Mouse (Mus musculus): ENCODE results near the gene Rab22a. TPM values are rescaled to one million over a fixed set of nuclear protein-coding genes. Genes with fewer than 3 reads are reported as not detected.

The Rab22a gene
- total and polyA plus RNA-seq, 3 experiments, result 5.9 to 16.9 (median 9.3) TPM

DNA sequence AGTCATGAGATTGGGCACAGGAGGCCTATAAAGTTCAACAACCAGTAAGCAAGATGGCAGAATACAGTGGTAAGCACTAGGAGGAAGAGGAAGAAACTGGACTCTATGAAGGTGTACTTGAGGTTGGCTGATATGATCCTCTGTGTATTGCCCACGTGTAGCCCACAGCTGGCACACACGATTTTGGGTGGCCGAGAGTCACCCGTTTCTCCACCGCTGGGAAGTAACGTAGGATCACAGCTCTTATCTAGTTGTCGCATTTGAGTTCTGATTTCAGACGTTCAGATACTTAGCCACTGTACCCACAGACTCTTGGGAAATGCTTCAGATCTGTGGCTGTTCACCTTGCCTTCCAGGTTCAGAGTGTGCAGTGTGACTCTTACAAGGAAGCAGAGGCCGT, 78.7 kb downstream of the Rab22a start:
- peaks cover 2% of the 10 kb centered on the region for H3K27me3 ChIP-seq (replicated peaks)
- H3K9me3 ChIP-seq (replicated peaks; ENCODE audit: low read length), result no peaks in the 10 kb centered on the region
- H3K4me1 ChIP-seq (ENCODE audit: control insufficient read depth in 1 of 2, insufficient read depth in 2 of 2), result peaks cover 15 to 25% of the 10 kb centered on the region in 2 experiments
- no peak for TF ChIP-seq E2F4 (IDR thresholded peaks at IDR 0.05; ENCODE audit: insufficient replicate concordance, low read depth, low read length)
- no peak for TF ChIP-seq ZC3H11A (IDR thresholded peaks at IDR 0.05; ENCODE audit: low read depth, low read length)
- TF ChIP-seq USF1 (IDR thresholded peaks at IDR 0.05; ENCODE audit: low read depth, low read length), result no peak
- no peak for TF ChIP-seq SIN3A (IDR thresholded peaks at IDR 0.05; ENCODE audit: low read length)
- TF ChIP-seq HCFC1 (IDR thresholded peaks at IDR 0.05; ENCODE audit: low read depth, low read length), result no peak
- H3K9ac ChIP-seq (ENCODE audit: insufficient read depth, low read depth), result peak overlapping the region; percentile 85
- peaks cover 46% of the 10 kb centered on the region for H3K79me2 ChIP-seq (replicated peaks; ENCODE audit: control insufficient read depth, extremely low read depth, insufficient read depth, poor library complexity, severe bottlenecking)
- in situ Hi-C loops (cut with MboI; ENCODE audit: low pct_ligation_motif_present, low pct_unique_long_range_greater_than_20kb, low sequenced_read_pairs) (no loop called here), dilution Hi-C loops (cut with MboI; ENCODE audit: extremely low pct_ligation_motif_present, extremely low pct_unique_long_range_greater_than_20kb, low sequenced_read_pairs) (no loop called here)
- DNase-seq (ENCODE audit: extremely low read depth), result peak; percentile 28
- H3K27ac ChIP-seq (ENCODE audit: insufficient read depth, low read depth), result no peak overlapping the region
- H3K4me3 ChIP-seq (replicated peaks in 1 of 3; ENCODE audit: low read depth in 2 of 3, low read length in 2 of 3, poor library complexity in 1 of 3), result peak overlapping the region; percentile 83 to 96 (median 87)
- H3K36me3 ChIP-seq (replicated peaks in 1 of 2; ENCODE audit: control insufficient read depth in 1 of 2, insufficient read depth in 1 of 2, low read length in 1 of 2), result peaks cover 4 to 39% of the 10 kb centered on the region in 2 experiments
- H3K4me2 ChIP-seq (ENCODE audit: insufficient read depth, low read depth, poor library complexity, severe bottlenecking), result peak overlapping the region; percentile 70

DNA sequence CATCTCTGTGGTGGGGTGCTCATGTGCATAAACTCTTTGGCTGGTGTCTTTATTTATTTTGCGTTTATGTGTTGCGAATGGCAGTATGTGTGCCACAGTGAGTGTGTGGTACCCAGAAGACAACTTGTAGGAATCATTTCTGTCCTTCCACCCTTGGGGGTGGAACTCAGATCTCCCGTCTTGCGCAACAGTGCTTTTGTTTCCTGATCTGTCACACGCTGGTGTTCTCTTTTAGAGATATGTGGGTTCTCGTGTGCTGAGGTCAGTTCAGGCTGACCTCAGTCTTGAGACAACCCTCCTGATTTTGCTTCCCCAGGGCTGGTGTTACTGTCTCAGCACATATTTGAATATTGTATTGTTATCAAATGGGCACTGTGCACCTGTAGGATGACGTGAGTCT, 79.5 kb downstream of the Rab22a start:
- no peak for TF ChIP-seq RCOR1 (conservative IDR thresholded peaks at IDR 0.05; ENCODE audit: low read depth, low read length)
- no peak for TF ChIP-seq MAFK (IDR thresholded peaks at IDR 0.05; ENCODE audit: insufficient replicate concordance, low read length)
- TF ChIP-seq GABPA (IDR thresholded peaks at IDR 0.05; ENCODE audit: insufficient replicate concordance, low read depth, low read length), result no peak
- no peak for TF ChIP-seq EP300 (IDR thresholded peaks at IDR 0.05; ENCODE audit: low read length)
- no peak for TF ChIP-seq ETS1 (conservative IDR thresholded peaks at IDR 0.05; ENCODE audit: low read depth, low read length)
- no peak for TF ChIP-seq MEF2A (IDR thresholded peaks at IDR 0.05; ENCODE audit: borderline replicate concordance, low read depth, low read length)
- no peak for TF ChIP-seq USF1 (IDR thresholded peaks at IDR 0.05; ENCODE audit: low read depth, low read length)
- TF ChIP-seq BHLHE40 (IDR thresholded peaks at IDR 0.05; ENCODE audit: low read depth, low read length), result no peak
- no peak for TF ChIP-seq JUN (IDR thresholded peaks at IDR 0.05; ENCODE audit: insufficient read depth, low read depth, low read length)
- H3K9ac ChIP-seq (ENCODE audit: insufficient read depth, low read depth), result 0 out of 2 replicates have a peak overlapping the region, but pooled peaks have one; percentile 85
- H3K27ac ChIP-seq (ENCODE audit: insufficient read depth, low read depth), result no peak overlapping the region
- no peaks in the 10 kb centered on the region for H3K9me3 ChIP-seq (replicated peaks; ENCODE audit: low read length)
- dilution Hi-C loops (cut with MboI; ENCODE audit: extremely low pct_ligation_motif_present, extremely low pct_unique_long_range_greater_than_20kb, low sequenced_read_pairs), result no loop called here
- H3K4me2 ChIP-seq (ENCODE audit: insufficient read depth, low read depth, poor library complexity, severe bottlenecking), result no peak overlapping the region
- H3K4me1 ChIP-seq (ENCODE audit: control insufficient read depth in 1 of 2, insufficient read depth in 2 of 2), result peaks cover 18 to 30% of the 10 kb centered on the region in 2 experiments
- no peak overlapping the region for H3K4me3 ChIP-seq (replicated peaks in 1 of 3; ENCODE audit: low read depth in 2 of 3, low read length in 2 of 3, poor library complexity in 1 of 3)
- no peak for DNase-seq (ENCODE audit: extremely low read depth)
- in situ Hi-C loops (cut with MboI; ENCODE audit: low pct_ligation_motif_present, low pct_unique_long_range_greater_than_20kb, low sequenced_read_pairs), result no loop called here
- H3K36me3 ChIP-seq (replicated peaks in 1 of 2; ENCODE audit: control insufficient read depth in 1 of 2, insufficient read depth in 1 of 2, low read length in 1 of 2), result peaks cover 4 to 44% of the 10 kb centered on the region in 2 experiments
- H3K79me2 ChIP-seq (replicated peaks; ENCODE audit: control insufficient read depth, extremely low read depth, insufficient read depth, poor library complexity, severe bottlenecking), result peaks cover 50% of the 10 kb centered on the region
- H3K27me3 ChIP-seq (replicated peaks), result no peaks in the 10 kb centered on the region

DNA sequence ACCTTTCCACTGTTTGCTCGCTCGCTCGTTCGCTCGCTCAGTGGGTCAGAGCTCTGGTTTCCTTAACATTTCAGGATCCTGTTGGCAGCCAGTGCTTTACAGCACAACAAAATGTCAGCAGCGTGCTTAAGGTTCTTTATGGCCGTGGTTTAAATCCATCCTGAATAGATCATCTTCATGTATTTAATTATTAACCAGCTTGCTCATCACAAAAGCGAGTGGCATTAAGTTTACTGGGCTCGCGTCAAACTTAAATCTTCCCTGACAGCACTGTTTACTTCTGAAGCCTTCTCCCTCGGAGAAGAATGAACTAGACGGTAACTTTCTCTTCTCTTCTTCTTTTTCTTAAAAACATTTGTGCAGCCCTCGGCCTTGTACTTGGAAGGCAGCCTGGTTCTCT, 82.5 kb downstream of the Rab22a start:
- Histone ChIP-seq H3K4me2 (ENCODE audit: insufficient read depth, low read depth, poor library complexity, severe bottlenecking) (no peak overlapping the region), H3K27me3 (replicated peaks) (no peaks in the 10 kb centered on the region), H3K4me1 (ENCODE audit: control insufficient read depth in 1 of 2, insufficient read depth in 2 of 2) (peaks cover 22 to 33% of the 10 kb centered on the region in 2 experiments), H3K27ac (ENCODE audit: insufficient read depth, low read depth) (no peak overlapping the region), H3K4me3 (replicated peaks in 1 of 3; ENCODE audit: low read depth in 2 of 3, low read length in 2 of 3, poor library complexity in 1 of 3) (no peak overlapping the region), H3K9me3 (replicated peaks; ENCODE audit: low read length) (no peaks in the 10 kb centered on the region), H3K36me3 (replicated peaks in 1 of 2; ENCODE audit: control insufficient read depth in 1 of 2, insufficient read depth in 1 of 2, low read length in 1 of 2) (peaks cover 7 to 64% of the 10 kb centered on the region in 2 experiments), H3K9ac (ENCODE audit: insufficient read depth, low read depth) (no peak overlapping the region), H3K79me2 (replicated peaks; ENCODE audit: control insufficient read depth, extremely low read depth, insufficient read depth, poor library complexity, severe bottlenecking) (peaks cover 59% of the 10 kb centered on the region)
- dilution Hi-C loops (cut with MboI; ENCODE audit: extremely low pct_ligation_motif_present, extremely low pct_unique_long_range_greater_than_20kb, low sequenced_read_pairs) (no loop called here), in situ Hi-C loops (cut with MboI; ENCODE audit: low pct_ligation_motif_present, low pct_unique_long_range_greater_than_20kb, low sequenced_read_pairs) (no loop called here)
- DNase-seq (ENCODE audit: extremely low read depth), result no peak
- TF ChIP-seq TCF12 (IDR thresholded peaks at IDR 0.05; ENCODE audit: low read depth, low read length) (no peak), RCOR1 (conservative IDR thresholded peaks at IDR 0.05; ENCODE audit: low read depth, low read length) (no peak), MXI1 (IDR thresholded peaks at IDR 0.05; ENCODE audit: low read depth, low read length) (no peak), MAX (IDR thresholded peaks at IDR 0.05; ENCODE audit: low read length) (no peak)
